ENCODE assay signal across 8 mouse cellular contexts in the genomic region with DNA sequence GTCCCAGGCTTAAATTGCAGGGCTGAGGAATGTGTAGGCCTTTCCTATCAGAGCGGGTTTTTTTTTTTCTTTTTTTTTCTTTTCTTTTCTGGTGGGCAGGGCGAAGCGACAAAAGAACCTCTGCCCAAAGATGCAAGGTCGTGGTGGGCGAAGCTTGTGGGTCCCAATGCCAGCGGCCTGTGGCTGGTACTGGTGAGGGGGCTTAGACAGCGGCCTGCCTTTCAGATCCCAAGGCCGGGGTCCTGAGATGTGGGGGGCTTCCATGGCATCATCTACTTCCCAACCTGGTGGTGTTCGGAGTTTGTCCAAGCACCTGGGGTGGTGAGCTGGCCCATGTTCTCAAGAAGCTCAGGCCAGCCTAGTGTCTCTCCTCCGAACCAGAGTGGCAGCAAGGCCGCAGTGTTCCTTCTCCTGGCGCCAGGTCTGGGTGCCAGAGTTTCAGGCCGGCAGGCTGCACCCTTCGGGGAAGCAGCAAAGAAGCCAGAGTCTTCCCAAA. TPM values are rescaled to one million over a fixed set of nuclear protein-coding genes. Genes with fewer than 3 reads are reported as not detected.
DNase-seq lines count a peak whose midpoint lies in the region; ATAC-seq lines count a peak whose summit lies in the region.

No protein-coding gene starts in this region.

- peak; percentile 15 to 31 for DNase-seq in cerebellum, postnatal 25 days
- no peak for DNase-seq in cerebellum, adult 9-10 months
- DNase-seq in right cerebral cortex, adult 18-20 months, result no peak
- no peak for DNase-seq in thymus, postnatal 4 days

- H3K9me3 ChIP-seq in heart, embryonic 14.5 days (ENCODE audit: control insufficient read depth, low read length), result no peaks in the 10 kb centered on the region
- H3K9me3 ChIP-seq in limb, embryonic 12.5 days, result no peaks in the 10 kb centered on the region; the same call in 1 of the 2 replicates
- no peaks in the 10 kb centered on the region for H3K9me3 ChIP-seq in stomach, embryonic 15.5 days

- peaks cover 33% of the 10 kb centered on the region for H3K27me3 ChIP-seq in heart, embryonic 14.5 days (ENCODE audit: control insufficient read depth, insufficient read depth, low read length)
- peaks cover 39% of the 10 kb centered on the region for H3K27me3 ChIP-seq in limb, embryonic 12.5 days
- no peaks in the 10 kb centered on the region for H3K27me3 ChIP-seq in stomach, embryonic 15.5 days (replicated peaks)

- WGBS in heart, embryonic 14.5 days, result 30% methylated on average over 14 of the region's 14 CpGs
- 13% methylated on average over 14 of the region's 14 CpGs for WGBS in limb, embryonic 12.5 days
- WGBS in stomach, embryonic 15.5 days, result 37% methylated on average over 14 of the region's 14 CpGs

- ATAC-seq in heart, embryonic 14.5 days (ENCODE audit: insufficient number of reproducible peaks, insufficient read depth, low FRiP score, low read depth), result no peak
- no peak for ATAC-seq in limb, embryonic 12.5 days (ENCODE audit: insufficient number of reproducible peaks, insufficient read depth, low FRiP score, low TSS enrichment, low read depth)
- no peak for ATAC-seq in stomach, embryonic 15.5 days (ENCODE audit: insufficient read depth, low FRiP score, low read depth)

- H3K4me2 ChIP-seq in heart, embryonic 14.5 days (ENCODE audit: low read length), result peak overlapping the region; percentile 79
- peak overlapping the region; percentile 82 for H3K4me2 ChIP-seq in limb, embryonic 12.5 days
- H3K4me2 ChIP-seq in stomach, embryonic 15.5 days, result peak overlapping the region; percentile 71

- no peaks in the 10 kb centered on the region for H3K36me3 ChIP-seq in heart, embryonic 14.5 days (ENCODE audit: control insufficient read depth, insufficient read depth, low read length)
- H3K36me3 ChIP-seq in limb, embryonic 12.5 days, result peaks cover 23% of the 10 kb centered on the region
- no peaks in the 10 kb centered on the region for H3K36me3 ChIP-seq in stomach, embryonic 15.5 days

- peak overlapping the region; percentile 60 for H3K9ac ChIP-seq in heart, embryonic 14.5 days (ENCODE audit: low read length)
- peak overlapping the region; percentile 88 for H3K9ac ChIP-seq in limb, embryonic 12.5 days (replicated peaks)
- peak overlapping the region; percentile 46 for H3K9ac ChIP-seq in stomach, embryonic 15.5 days

- no peaks in the 10 kb centered on the region for H3K4me1 ChIP-seq in brown adipose tissue, adult 24 weeks (ENCODE audit: control insufficient read depth, insufficient read depth, insufficient read length, low read length)
- H3K4me1 ChIP-seq in heart, embryonic 14.5 days (ENCODE audit: control insufficient read depth in 2 of 2, insufficient read depth in 2 of 2, low read length in 2 of 2), result peaks cover 7 to 29% of the 10 kb centered on the region in 2 experiments; a peak in 3 of 4 replicates
- H3K4me1 ChIP-seq in limb, embryonic 12.5 days (replicated peaks), result peaks cover 34% of the 10 kb centered on the region
- H3K4me1 ChIP-seq in stomach, embryonic 15.5 days, result peaks cover 8% of the 10 kb centered on the region; the same call in 1 of the 2 replicates

- H3K4me3 ChIP-seq in brown adipose tissue, adult 24 weeks (ENCODE audit: insufficient read depth, low read depth, low read length), result peak overlapping the region; percentile 51
- H3K4me3 ChIP-seq in heart, embryonic 14.5 days (ENCODE audit: control insufficient read depth in 1 of 2, insufficient read depth in 1 of 2, low read depth in 1 of 2, low read length in 2 of 2), result peak overlapping the region; percentile 24 to 43
- peak overlapping the region; percentile 52 for H3K4me3 ChIP-seq in limb, embryonic 12.5 days (replicated peaks)
- H3K4me3 ChIP-seq in stomach, embryonic 15.5 days (replicated peaks), result peak overlapping the region; percentile 41

- peak overlapping the region; percentile 81 for H3K27ac ChIP-seq in brown adipose tissue, adult 24 weeks (replicated peaks; ENCODE audit: low read depth, low read length)
- H3K27ac ChIP-seq in heart, embryonic 14.5 days (replicated peaks in 1 of 2; ENCODE audit: control insufficient read depth in 1 of 2, insufficient read depth in 1 of 2, low read depth in 2 of 2, low read length in 2 of 2), result no peak overlapping the region
- H3K27ac ChIP-seq in limb, embryonic 12.5 days, result peak overlapping the region; percentile 84
- H3K27ac ChIP-seq in stomach, embryonic 15.5 days, result peak overlapping the region; percentile 86

RNA-seq across cellular contexts. Expression of a gene that starts 7.3 kb away (rescaled TPM):
- polyA plus RNA-seq in brown adipose tissue, adult 24 weeks (2012; ENCODE audit: insufficient read depth, insufficient read length, missing spikeins), result 4.0 and 5.1 TPM in 2 replicates
- 0.67 and 1.6 TPM in 2 replicates for polyA plus RNA-seq in heart, embryonic 14.5 days (2014; fragmentation: Nextera tagmentation; extraction: Ambion mirVana)
- polyA plus RNA-seq in limb, embryonic 12.5 days (2016; fragmentation: Nextera tagmentation; extraction: Ambion mirVana), result 46.0 and 47.1 TPM in 2 replicates
- polyA plus RNA-seq in stomach, embryonic 15.5 days (2015; fragmentation: Nextera tagmentation; extraction: Ambion mirVana), result 21.4 and 21.7 TPM in 2 replicates

RNA-seq across cellular contexts. Expression of a gene that starts 37.4 kb away (rescaled TPM):
- 12.9 and 15.7 TPM in 2 replicates for polyA plus RNA-seq in brown adipose tissue, adult 24 weeks (2012; ENCODE audit: insufficient read depth, insufficient read length, missing spikeins)
- polyA plus RNA-seq in heart, embryonic 14.5 days (2014; fragmentation: Nextera tagmentation; extraction: Ambion mirVana), result 0.95 and 1.2 TPM in 2 replicates
- 0.41 TPM in 1 of 2 replicates, not detected in the other for polyA plus RNA-seq in limb, embryonic 12.5 days (2016; fragmentation: Nextera tagmentation; extraction: Ambion mirVana)
- polyA plus RNA-seq in stomach, embryonic 15.5 days (2015; fragmentation: Nextera tagmentation; extraction: Ambion mirVana), result 0.35 and 0.57 TPM in 2 replicates

Comparison
In these comparisons a context has a peak if more than half of its experiments do, and no peak if none do; other contexts are left out.
1. DNase-seq: peak in cerebellum, postnatal 25 days (2 of 2); none in cerebellum, adult 9-10 months (single experiment), right cerebral cortex, adult 18-20 months (single experiment) and thymus, postnatal 4 days (single experiment).
2. H3K27ac ChIP-seq: peak in brown adipose tissue, adult 24 weeks (single experiment), limb, embryonic 12.5 days (single experiment) and stomach, embryonic 15.5 days (single experiment); none in heart, embryonic 14.5 days (0 of 2).
3. Peak in every context shown above with its lines, with median percentiles within 50 percentile points of each other: H3K4me3 ChIP-seq, H3K4me2 ChIP-seq and H3K9ac ChIP-seq.